Mouse (Mus musculus) spleen, adult 10 weeks (tissue): ENCODE measurements around the gene Syt15. TPM values are rescaled to one million over a fixed set of nuclear protein-coding genes. Genes with fewer than 3 reads are reported as not detected.

Experiments
- polyA plus RNA-seq: library from polyadenylated mRNA; stranded (reverse); fragments of 350-450 nt; fragmentation: Illumina TruSeq; extraction: RNeasy Lipid Tissue Mini Kit (QIAGEN cat#74804); gene quantifications from one replicate; pipeline ENCODE4 v1.2.3, GENCODE M21; 2015; ENCODE audit warnings: low replicate concordance; ENCODE audit not compliant: insufficient read depth

The Syt15 gene
- 3.2 TPM for polyA plus RNA-seq

DNA sequence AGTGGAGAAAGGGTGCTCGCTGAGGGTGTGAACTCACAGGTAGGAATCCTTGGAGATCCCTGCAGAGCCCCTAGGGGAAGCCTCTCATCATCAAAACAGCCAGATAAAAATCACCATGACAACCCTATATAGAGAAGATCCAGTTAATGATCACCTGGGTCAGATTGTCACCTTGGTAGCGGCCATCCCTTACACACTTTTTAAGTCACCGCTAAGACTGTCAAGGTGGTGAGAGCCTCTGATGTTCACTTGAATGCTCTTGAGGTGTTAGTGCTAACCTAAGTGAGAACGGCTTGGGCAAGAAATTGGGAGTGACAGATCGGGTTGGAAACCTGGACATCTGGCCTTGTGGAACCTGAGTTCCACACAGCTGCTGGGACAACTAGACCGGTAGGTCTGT, at the start of gene Syt15:
Gene Syt15, plus strand, starts transcription at position 301 of the 400 bp plus-strand sequence.

DNA sequence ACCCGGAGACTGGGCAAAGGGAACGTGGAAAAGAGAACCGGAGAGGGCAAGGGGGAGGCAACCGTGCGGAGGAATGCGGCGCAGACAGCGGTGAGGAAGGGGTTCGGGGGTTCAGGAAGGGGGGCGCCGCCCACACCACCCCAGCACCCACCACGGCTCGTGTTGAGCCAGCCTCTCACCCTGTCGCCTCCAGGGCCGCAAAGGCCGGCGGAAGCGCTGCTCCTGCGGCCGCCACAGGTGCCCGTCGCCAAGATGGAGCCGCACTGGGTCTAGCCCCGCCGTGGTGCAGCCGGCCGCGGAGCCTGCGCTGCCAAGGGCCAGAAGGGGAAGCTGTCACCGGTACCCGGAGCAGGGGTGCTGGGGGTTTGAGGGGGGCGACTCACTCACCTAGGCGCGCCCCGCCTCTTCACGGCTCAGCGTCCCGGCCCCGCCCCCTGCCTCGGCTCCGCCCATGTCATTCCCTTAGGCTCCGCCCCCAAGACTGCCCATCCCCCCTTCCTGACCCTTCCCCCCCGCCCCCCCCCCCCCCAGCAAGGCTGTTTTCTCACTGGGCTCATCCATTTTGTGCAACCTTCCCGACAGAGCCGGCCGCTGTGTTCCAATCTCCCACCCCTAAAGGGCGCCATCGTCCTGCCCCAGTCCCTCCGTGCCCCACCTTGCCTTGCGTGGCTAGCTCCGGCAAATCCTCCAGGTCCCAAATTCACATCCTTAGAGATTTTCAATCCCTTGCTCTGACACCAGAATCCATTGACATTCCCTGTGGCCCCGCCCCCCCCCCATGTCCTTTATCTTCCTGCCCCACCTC, 18.0 kb upstream of the Syt15 start, which contains the start of gene Gprin2:
Gene Gprin2, minus strand, starts transcription at position 423 of the 805 bp plus-strand sequence.

Other genes starting within 250 kb of the Syt15 start
- gene Zfp488, start 240.8 kb upstream of the Syt15 start, polyA plus RNA-seq = 0.06 TPM
- not detected for gene Gm30083, start 204.4 kb upstream of the Syt15 start, polyA plus RNA-seq
- gene Gm5460, start 202.8 kb upstream of the Syt15 start, polyA plus RNA-seq = not detected
- not detected for gene Antxrl, start 166.9 kb upstream of the Syt15 start, polyA plus RNA-seq
- 0.48 TPM for gene Anxa8, start 133.6 kb upstream of the Syt15 start, polyA plus RNA-seq
- gene A630023A22Rik, start 116.8 kb upstream of the Syt15 start, polyA plus RNA-seq = not detected
- not detected for gene Npy4r, start 67.1 kb upstream of the Syt15 start, polyA plus RNA-seq
- gene Gprin2, start 17.9 kb upstream of the Syt15 start, polyA plus RNA-seq = 0.14 TPM
- gene Shld2, start 90.9 kb downstream of the Syt15 start, polyA plus RNA-seq = 16.9 TPM
- 213 TPM for gene Glud1, start 91.1 kb downstream of the Syt15 start, polyA plus RNA-seq
- not detected for gene Fam25c, start 135.8 kb downstream of the Syt15 start, polyA plus RNA-seq
- 2.2 TPM for gene Sncg, start 155.2 kb downstream of the Syt15 start, polyA plus RNA-seq
- 14.9 TPM for gene Mmrn2, start 155.9 kb downstream of the Syt15 start, polyA plus RNA-seq